ENCODE assay signal across 9 mouse cellular contexts in the genomic region with DNA sequence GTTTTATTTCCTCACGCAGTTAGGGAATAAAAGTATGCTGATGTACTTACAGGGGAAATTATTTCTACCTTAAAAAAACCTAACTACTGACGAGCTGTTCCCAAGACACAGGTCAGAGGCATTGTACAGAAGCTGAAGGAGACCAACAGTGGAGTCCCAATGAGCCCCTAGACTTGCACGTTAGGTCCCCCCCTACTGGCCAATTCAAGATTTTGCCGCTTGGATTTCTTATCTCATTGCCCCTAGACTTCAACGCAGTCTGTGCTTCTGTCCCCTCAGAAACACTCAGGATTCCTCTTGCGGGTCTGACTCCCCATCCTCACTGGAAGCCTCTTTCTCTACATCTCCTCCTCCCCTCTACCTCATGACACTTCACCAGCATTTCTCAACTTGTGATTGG.
DNase-seq lines count a peak whose midpoint lies in the region; TF ChIP-seq lines count a peak whose summit lies in the region.
"Had no signal": no experiment of that assay in that cellular context is flagged by ENCODE, and none has a peak within 500 bp of the region (broad histone marks: within the 10 kb centered on the region; RNA-seq: fewer than 3 reads in every experiment).

No protein-coding gene starts in this region.

- peak; percentile 78 for TF ChIP-seq CTCF in heart, adult 2 months (IDR thresholded peaks at IDR 0.05)

- H3K9ac ChIP-seq in heart, adult 2 months (ENCODE audit: low read depth, low read length) = no peak overlapping the region

- intact Hi-C loops in heart, adult 2 months (cut with DNase I) = loop anchor here (2.0 kb wide), 1 partner anchor 764 kb away; no protein-coding TSS in a partner anchor

- H3K79me2 ChIP-seq in heart, adult 2 months (replicated peaks; ENCODE audit: control insufficient read depth, insufficient read depth, low read length) = no peaks in the 10 kb centered on the region

- H3K4me3 ChIP-seq in heart, adult 2 months = no peak overlapping the region
- H3K4me3 ChIP-seq in heart, embryonic 10.5 days = no peak overlapping the region
- H3K4me3 ChIP-seq: megakaryocyte, embryonic 14.5 days had no signal

- no peak for TF ChIP-seq POLR2A in heart, adult 2 months (IDR thresholded peaks at IDR 0.05; ENCODE audit: insufficient read depth, low read depth, low read length)

- no peaks in the 10 kb centered on the region for H3K27me3 ChIP-seq in heart, adult 2 months (ENCODE audit: control insufficient read depth, insufficient read depth, low read length)
- H3K27me3 ChIP-seq in heart, embryonic 10.5 days (ENCODE audit: insufficient read depth, poor library complexity, severe bottlenecking) = peaks cover 32% of the 10 kb centered on the region; the same call in 1 of the 2 replicates

- no peak overlapping the region for H3K27ac ChIP-seq in heart, adult 2 months
- no peak overlapping the region for H3K27ac ChIP-seq in heart, embryonic 10.5 days

- no peak for DNase-seq in heart, adult 2 months
- no peak for DNase-seq in heart, embryonic 10.5 days (ENCODE audit: low spot score)
- DNase-seq in right cerebral cortex, postnatal 10 days (ENCODE audit: low spot score in 2 of 2) = peak; percentile 26 to 36
- DNase-seq in right cerebral cortex, postnatal 36 days (ENCODE audit: low spot score in 2 of 2) = no peak
- peak; percentile 64 for DNase-seq in embryo, embryonic 10 days (ENCODE audit: low spot score)
- peak; percentile 31 for DNase-seq in layer of hippocampus, adult 9-10 months (ENCODE audit: low spot score)
- DNase-seq in urinary bladder, postnatal 4 days (ENCODE audit: low spot score in 2 of 2) = no peak
- DNase-seq in ovary, postnatal 10 days (ENCODE audit: low spot score) = no peak

- no peaks in the 10 kb centered on the region for H3K36me3 ChIP-seq in heart, adult 2 months (ENCODE audit: control insufficient read depth, insufficient read depth, low read length)
- H3K36me3 ChIP-seq in heart, embryonic 10.5 days = no peaks in the 10 kb centered on the region

- no peak for TF ChIP-seq EP300 in heart, adult 2 months (IDR thresholded peaks at IDR 0.05; ENCODE audit: insufficient read depth, low read depth, low read length)

- no peaks in the 10 kb centered on the region for H3K9me3 ChIP-seq in heart, embryonic 10.5 days

- H3K4me1 ChIP-seq in heart, adult 2 months (ENCODE audit: control insufficient read depth, insufficient read depth, low read length) = no peaks in the 10 kb centered on the region; the same call in 1 of the 2 replicates
- H3K4me1 ChIP-seq in heart, embryonic 10.5 days = no peaks in the 10 kb centered on the region

- 41% methylated on average over 6 of the region's 6 CpGs for WGBS in heart, adult 2 months
- WGBS in heart, embryonic 10.5 days = 42% methylated on average over 6 of the region's 6 CpGs

Comparison
In these comparisons a context has a peak if more than half of its experiments do, and no peak if none do; other contexts are left out.
1. DNase-seq: peak in right cerebral cortex, postnatal 10 days (2 of 2), embryo, embryonic 10 days (single experiment) and layer of hippocampus, adult 9-10 months (single experiment); none in heart, adult 2 months (0 of 2), heart, embryonic 10.5 days (single experiment), right cerebral cortex, postnatal 36 days (0 of 2), urinary bladder, postnatal 4 days (0 of 2) and ovary, postnatal 10 days (single experiment).